In the genomic region with DNA sequence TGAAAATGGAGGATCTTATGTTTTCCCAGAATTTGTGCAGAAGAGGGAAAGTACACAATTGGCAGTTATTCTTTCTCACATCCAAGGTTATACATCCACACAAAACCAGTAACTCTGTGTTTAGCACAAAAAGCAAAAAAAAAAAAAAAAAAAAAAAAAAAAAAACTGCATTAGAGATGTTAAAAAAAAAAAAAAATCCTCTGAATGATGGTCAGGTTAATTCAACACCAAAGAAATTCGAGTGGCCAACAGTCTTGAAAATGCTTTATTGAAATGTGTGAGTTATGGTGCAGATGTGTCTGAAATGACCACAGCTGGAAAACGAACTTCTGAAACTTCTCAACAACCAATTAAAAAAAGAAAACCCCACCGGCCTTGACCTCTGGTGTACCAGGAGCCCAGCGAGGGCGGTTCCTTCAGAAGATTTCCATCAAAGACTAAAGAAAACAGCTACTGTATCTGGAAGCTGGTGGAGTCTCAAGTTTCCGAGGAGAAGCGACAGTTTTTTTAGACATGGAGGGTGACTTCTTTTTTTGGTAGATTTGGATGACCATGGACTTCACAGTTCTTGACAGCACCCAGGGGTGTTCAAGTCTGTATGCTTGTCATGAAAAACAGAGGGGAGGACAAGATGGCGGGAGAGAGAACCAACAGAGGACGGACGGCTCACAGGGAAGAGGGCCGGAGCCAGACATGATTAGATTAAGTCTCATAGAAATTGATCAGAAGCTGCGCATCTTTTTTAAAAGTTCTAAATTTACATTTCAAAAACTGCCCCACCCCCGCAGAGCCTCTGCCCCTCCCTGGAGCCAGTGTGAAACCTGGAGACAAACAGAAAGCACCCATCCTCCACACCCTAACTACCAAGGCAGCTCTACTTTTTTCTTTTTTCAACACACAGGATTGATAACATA, we compare ENCODE assay signal across 26 mouse cellular contexts. TPM values are rescaled to one million over a fixed set of nuclear protein-coding genes. Genes with fewer than 3 reads are reported as not detected.
"Had no signal": no experiment of that assay in that cellular context is flagged by ENCODE, and none has a peak within 500 bp of the region (broad histone marks: within the 10 kb centered on the region; RNA-seq: fewer than 3 reads in every experiment).

No protein-coding gene starts in this region.

- DNase-seq: gastrocnemius, adult 2 months; gastrocnemius, postnatal 10 days; gastrocnemius, postnatal 25 days; heart, adult 18-20 months; heart, postnatal 14 days; heart, postnatal 36 days; kidney, adult 18-20 months; kidney, adult 8-10 months; kidney, postnatal 10 days; kidney, postnatal 25 days; kidney, postnatal 4 days; liver; liver, embryonic 13.5 days had no signal

- H3K4me3 ChIP-seq: gastrocnemius, adult 2 months; heart, embryonic 13.5 days; heart, embryonic 15.5 days; hindbrain, embryonic 13.5 days; hindbrain, embryonic 15.5 days; intestine, embryonic 15.5 days; layer of hippocampus, adult 2 months; left cerebral cortex, adult 2 months; limb, embryonic 10.5 days; limb, embryonic 12.5 days; liver, embryonic 13.5 days; liver, embryonic 15.5 days had no signal

- ATAC-seq: hindbrain, postnatal 0 days; intestine, embryonic 15.5 days; intestine, postnatal 0 days had no signal

- H3K4me1 ChIP-seq: heart, embryonic 15.5 days; hindbrain, embryonic 13.5 days; hindbrain, embryonic 15.5 days; intestine, embryonic 15.5 days; limb, embryonic 10.5 days; limb, embryonic 12.5 days; liver, embryonic 13.5 days; liver, embryonic 15.5 days had no signal

- H3K27me3 ChIP-seq: heart, embryonic 13.5 days; heart, embryonic 15.5 days; hindbrain, embryonic 13.5 days; hindbrain, embryonic 15.5 days; intestine, embryonic 15.5 days; limb, embryonic 12.5 days; liver, embryonic 13.5 days; liver, embryonic 15.5 days had no signal

- H3K9ac ChIP-seq: heart, embryonic 13.5 days; heart, embryonic 15.5 days; hindbrain, embryonic 13.5 days; hindbrain, embryonic 15.5 days; intestine, embryonic 15.5 days; limb, embryonic 12.5 days; liver, embryonic 13.5 days; liver, embryonic 15.5 days had no signal

- H3K27ac ChIP-seq: gastrocnemius, adult 2 months; heart, embryonic 13.5 days; heart, embryonic 15.5 days; hindbrain, embryonic 13.5 days; hindbrain, embryonic 15.5 days; hindbrain, postnatal 0 days; intestine, embryonic 15.5 days; left cerebral cortex, adult 2 months; limb, embryonic 10.5 days; limb, embryonic 12.5 days; liver, embryonic 13.5 days; liver, embryonic 15.5 days had no signal

- H3K9me3 ChIP-seq: heart, embryonic 13.5 days; heart, embryonic 15.5 days; hindbrain, embryonic 13.5 days; hindbrain, embryonic 15.5 days; intestine, embryonic 15.5 days; limb, embryonic 10.5 days; limb, embryonic 12.5 days; liver, embryonic 13.5 days; liver, embryonic 15.5 days had no signal

RNA-seq across cellular contexts. Expression of a gene that starts 52.1 kb away (rescaled TPM):
- total RNA-seq: granulocyte monocyte progenitor cell, adult 5-6 weeks had no signal
